Mouse (Mus musculus): ENCODE results near the gene Adat1. TPM values are rescaled to one million over a fixed set of nuclear protein-coding genes. Genes with fewer than 3 reads are reported as not detected.

Gene Adat1
- polyA plus RNA-seq, 1 experiment, result 0.91 TPM

- H3K4me1 ChIP-seq (ENCODE audit: control insufficient read depth, insufficient read depth, insufficient read length, low read length), result 0 out of 2 replicates have a peak, but pooled peaks cover 2% of the 10 kb centered on the region
- no peak overlapping the region for H3K27ac ChIP-seq (ENCODE audit: insufficient read depth, low read depth, low read length)
- TF ChIP-seq POLR2A (IDR thresholded peaks at IDR 0.05; ENCODE audit: low read depth, low read length), result no peak
- no peaks in the 10 kb centered on the region for H3K27me3 ChIP-seq (ENCODE audit: control insufficient read depth, insufficient read depth, low read length)
- no peak overlapping the region for H3K4me3 ChIP-seq (ENCODE audit: low read depth, low read length)
- H3K36me3 ChIP-seq (ENCODE audit: control insufficient read depth, insufficient read depth, low read length), result peaks cover 45% of the 10 kb centered on the region
- WGBS, result 91% methylated on average over 5 of the region's 5 CpGs
Measured at GRCm38 (mm10) chr8:111951936-111952335, 40.2 kb downstream of the Adat1 start.

- Histone ChIP-seq H3K36me3 (ENCODE audit: control insufficient read depth, insufficient read depth, low read length) (peaks cover 44% of the 10 kb centered on the region), H3K4me1 (ENCODE audit: control insufficient read depth, insufficient read depth, insufficient read length, low read length) (0 out of 2 replicates have a peak, but pooled peaks cover 2% of the 10 kb centered on the region), H3K27ac (ENCODE audit: insufficient read depth, low read depth, low read length) (no peak overlapping the region), H3K27me3 (ENCODE audit: control insufficient read depth, insufficient read depth, low read length) (no peaks in the 10 kb centered on the region), H3K4me3 (ENCODE audit: low read depth, low read length) (no peak overlapping the region)
- TF ChIP-seq POLR2A (IDR thresholded peaks at IDR 0.05; ENCODE audit: low read depth, low read length), result no peak
- no peak for TF ChIP-seq CTCF (IDR thresholded peaks at IDR 0.05; ENCODE audit: extremely low read depth, insufficient read length, insufficient replicate concordance, low read depth, low read length)
- WGBS, result 94% methylated on average over 7 of the region's 7 CpGs
Measured at GRCm38 (mm10) chr8:111951317-111951716, 40.8 kb downstream of the Adat1 start.

- Histone ChIP-seq H3K27me3 (ENCODE audit: control insufficient read depth, insufficient read depth, low read length) (no peaks in the 10 kb centered on the region), H3K4me1 (ENCODE audit: control insufficient read depth, insufficient read depth, insufficient read length, low read length) (0 out of 2 replicates have a peak, but pooled peaks cover 2% of the 10 kb centered on the region), H3K36me3 (ENCODE audit: control insufficient read depth, insufficient read depth, low read length) (peaks cover 47% of the 10 kb centered on the region), H3K4me3 (ENCODE audit: low read depth, low read length) (no peak overlapping the region), H3K27ac (ENCODE audit: insufficient read depth, low read depth, low read length) (no peak overlapping the region)
- no peak for TF ChIP-seq POLR2A (IDR thresholded peaks at IDR 0.05; ENCODE audit: low read depth, low read length)
- WGBS, result 83% methylated on average over 3 of the region's 3 CpGs
Measured at GRCm38 (mm10) chr8:111950846-111951245, 41.3 kb downstream of the Adat1 start.

- Histone ChIP-seq H3K36me3 (ENCODE audit: control insufficient read depth, insufficient read depth, low read length) (peaks cover 48% of the 10 kb centered on the region), H3K4me3 (ENCODE audit: low read depth, low read length) (no peak overlapping the region), H3K27ac (ENCODE audit: insufficient read depth, low read depth, low read length) (no peak overlapping the region), H3K4me1 (ENCODE audit: control insufficient read depth, insufficient read depth, insufficient read length, low read length) (no peaks in the 10 kb centered on the region), H3K27me3 (ENCODE audit: control insufficient read depth, insufficient read depth, low read length) (no peaks in the 10 kb centered on the region)
- 87% methylated on average over 8 of the region's 8 CpGs for WGBS
- TF ChIP-seq CTCF (IDR thresholded peaks at IDR 0.05; ENCODE audit: extremely low read depth, insufficient read length, insufficient replicate concordance, low read depth, low read length) (no peak), POLR2A (IDR thresholded peaks at IDR 0.05; ENCODE audit: low read depth, low read length) (no peak)
Measured at GRCm38 (mm10) chr8:111947954-111948353, 44.1 kb downstream of the Adat1 start.

- peaks cover 48% of the 10 kb centered on the region for H3K36me3 ChIP-seq (ENCODE audit: control insufficient read depth, insufficient read depth, low read length)
Measured at GRCm38 (mm10) chr8:111947144-111947543, 45.0 kb downstream of the Adat1 start.

GRCm38 (mm10) chr8:111943544-111943943, 48.6 kb downstream of the Adat1 start:
- H3K4me1 ChIP-seq (ENCODE audit: control insufficient read depth, insufficient read depth, insufficient read length, low read length), result peaks cover 3% of the 10 kb centered on the region
- H3K36me3 ChIP-seq (ENCODE audit: control insufficient read depth, insufficient read depth, low read length), result peaks cover 37% of the 10 kb centered on the region
- H3K27ac ChIP-seq (ENCODE audit: insufficient read depth, low read depth, low read length), result no peak overlapping the region
- no peak for TF ChIP-seq POLR2A (IDR thresholded peaks at IDR 0.05; ENCODE audit: low read depth, low read length)
- TF ChIP-seq CTCF (IDR thresholded peaks at IDR 0.05; ENCODE audit: extremely low read depth, insufficient read length, insufficient replicate concordance, low read depth, low read length), result no peak
- WGBS, result 81% methylated on average over 2 of the region's 2 CpGs
- H3K4me3 ChIP-seq (ENCODE audit: low read depth, low read length), result no peak overlapping the region
- H3K27me3 ChIP-seq (ENCODE audit: control insufficient read depth, insufficient read depth, low read length), result no peaks in the 10 kb centered on the region

More at GRCm38 (mm10) chr8:111947144-111947543, 45.0 kb downstream of the Adat1 start:
- no peak overlapping the region for H3K4me3 ChIP-seq (ENCODE audit: low read depth, low read length)
- TF ChIP-seq CTCF (IDR thresholded peaks at IDR 0.05; ENCODE audit: extremely low read depth, insufficient read length, insufficient replicate concordance, low read depth, low read length), result no peak
- TF ChIP-seq POLR2A (IDR thresholded peaks at IDR 0.05; ENCODE audit: low read depth, low read length), result no peak
- no peaks in the 10 kb centered on the region for H3K27me3 ChIP-seq (ENCODE audit: control insufficient read depth, insufficient read depth, low read length)
- 80% methylated on average over 2 of the region's 2 CpGs for WGBS
- H3K27ac ChIP-seq (ENCODE audit: insufficient read depth, low read depth, low read length), result no peak overlapping the region
- no peaks in the 10 kb centered on the region; the same call in 1 of the 2 replicates for H3K4me1 ChIP-seq (ENCODE audit: control insufficient read depth, insufficient read depth, insufficient read length, low read length)

GRCm38 (mm10) chr8:111941101-111941454, 51.0 kb downstream of the Adat1 start:
- Histone ChIP-seq H3K36me3 (ENCODE audit: control insufficient read depth, insufficient read depth, low read length) (peaks cover 22% of the 10 kb centered on the region), H3K27ac (ENCODE audit: insufficient read depth, low read depth, low read length) (peak overlapping the region; percentile 26), H3K27me3 (ENCODE audit: control insufficient read depth, insufficient read depth, low read length) (no peaks in the 10 kb centered on the region), H3K4me3 (ENCODE audit: low read depth, low read length) (peak overlapping the region; percentile 88), H3K4me1 (ENCODE audit: control insufficient read depth, insufficient read depth, insufficient read length, low read length) (peaks cover 3% of the 10 kb centered on the region)
- under 1% methylated on average over 23 of the region's 23 CpGs for WGBS
- TF ChIP-seq CTCF (IDR thresholded peaks at IDR 0.05; ENCODE audit: extremely low read depth, insufficient read length, insufficient replicate concordance, low read depth, low read length), result no peak

Measured in small intestine, adult 2 months (tissue).